Mouse (Mus musculus): ENCODE measurements around the gene Fcho1.

DNA sequence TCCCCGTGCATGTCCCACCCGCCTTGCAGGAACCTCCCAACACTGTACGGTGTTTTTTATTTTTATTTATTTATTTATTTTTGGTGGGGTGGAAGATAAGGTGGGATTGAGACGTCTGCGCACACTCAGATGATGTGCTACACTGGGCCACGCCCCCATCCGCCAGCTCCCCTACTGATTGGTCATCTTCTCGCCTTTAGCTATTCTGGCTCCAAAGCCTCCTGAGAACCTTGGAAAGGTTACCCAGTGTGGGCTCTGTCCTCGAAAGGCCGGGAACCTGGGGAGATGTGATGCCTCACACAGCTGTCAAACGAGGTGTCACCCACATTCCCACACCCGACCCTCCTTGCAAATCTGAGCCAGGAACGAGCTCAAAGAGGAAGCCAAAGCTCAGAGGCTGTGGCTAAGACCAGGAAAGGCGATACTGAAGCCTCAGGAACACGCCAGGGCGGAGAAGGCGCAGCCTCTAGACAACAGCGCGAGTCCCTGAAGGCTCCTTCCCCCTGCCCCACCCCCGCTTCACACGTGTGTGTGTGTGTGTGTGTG, 2.8 kb upstream of the Fcho1 start:
- no peak for TF ChIP-seq CTCF (IDR thresholded peaks at IDR 0.05; ENCODE audit: extremely low read depth, insufficient read length, insufficient replicate concordance, low read depth, low read length)
- TF ChIP-seq POLR2A (IDR thresholded peaks at IDR 0.05; ENCODE audit: low read depth, low read length), result no peak
